Mouse (Mus musculus): Measurements from ENCODE around the gene Hs6st2. TPM values are rescaled to one million over a fixed set of nuclear protein-coding genes. Genes with fewer than 3 reads are reported as not detected.
A peak's percentile ranks its signal among the peaks of the same experiment; 100 is the strongest.

Hs6st2 gene
- polyA plus RNA-seq, 1 experiment from 2014 or later, result 23.2 TPM

DNA sequence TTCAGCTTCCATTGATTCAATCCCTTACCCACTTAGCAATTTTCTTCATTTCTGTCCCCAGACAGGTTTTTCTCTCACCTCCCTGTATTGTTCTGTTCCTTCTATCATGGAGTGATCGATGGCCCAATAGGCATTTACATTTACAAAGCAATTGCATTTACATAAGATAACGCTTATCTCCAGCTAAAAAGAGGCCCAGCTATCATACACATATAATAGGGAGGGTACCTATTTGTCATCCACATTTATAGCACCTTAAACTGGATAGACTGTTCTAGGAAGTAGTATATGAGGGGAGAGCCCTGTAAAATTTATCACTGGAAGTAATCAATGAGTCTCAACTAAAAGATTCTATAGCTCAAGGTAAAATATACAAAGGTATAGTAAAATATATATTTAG lies 271.4 kb downstream of the Hs6st2 start:
- no peak for DNase-seq (ENCODE audit: low spot score)
- H3K27me3 ChIP-seq (ENCODE audit: low read depth, poor library complexity, severe bottlenecking), result peaks cover 54% of the 10 kb centered on the region
- H3K9me3 ChIP-seq (replicated peaks), result no peaks in the 10 kb centered on the region
- H3K4me3 ChIP-seq, result no peak overlapping the region
- WGBS, result 85% methylated on average over 2 of the region's 2 CpGs
- H3K36me3 ChIP-seq, result no peaks in the 10 kb centered on the region
- no peaks in the 10 kb centered on the region for H3K4me1 ChIP-seq
- H3K27ac ChIP-seq, result no peak overlapping the region

DNA sequence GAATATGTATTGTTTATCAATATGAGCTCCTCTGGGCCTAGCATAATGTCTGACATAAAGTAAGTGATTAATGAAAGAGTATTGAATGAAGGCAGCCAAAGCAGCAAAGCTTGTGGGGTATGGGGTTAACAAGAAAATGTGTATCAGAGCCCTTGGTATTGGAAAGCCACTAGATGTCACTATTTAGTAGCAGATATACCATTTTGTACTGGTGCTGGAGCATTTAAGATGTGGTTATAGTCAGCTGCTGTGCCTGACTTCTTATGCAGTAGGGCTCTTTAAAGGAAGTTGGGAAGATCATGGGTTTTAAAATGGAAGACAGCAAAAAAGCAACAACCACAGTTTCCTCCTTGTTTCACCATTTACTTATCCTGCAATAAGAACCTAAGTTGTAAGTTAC lies 284.2 kb downstream of the Hs6st2 start:
- Histone ChIP-seq H3K27ac (no peak overlapping the region), H3K27me3 (ENCODE audit: low read depth, poor library complexity, severe bottlenecking) (peaks cover 24% of the 10 kb centered on the region; the same call in 1 of the 2 replicates), H3K4me1 (peaks cover 2% of the 10 kb centered on the region; the same call in 1 of the 2 replicates), H3K36me3 (no peaks in the 10 kb centered on the region), H3K9me3 (replicated peaks) (no peaks in the 10 kb centered on the region), H3K4me3 (no peak overlapping the region)
- DNase-seq (ENCODE audit: low spot score), result no peak

DNA sequence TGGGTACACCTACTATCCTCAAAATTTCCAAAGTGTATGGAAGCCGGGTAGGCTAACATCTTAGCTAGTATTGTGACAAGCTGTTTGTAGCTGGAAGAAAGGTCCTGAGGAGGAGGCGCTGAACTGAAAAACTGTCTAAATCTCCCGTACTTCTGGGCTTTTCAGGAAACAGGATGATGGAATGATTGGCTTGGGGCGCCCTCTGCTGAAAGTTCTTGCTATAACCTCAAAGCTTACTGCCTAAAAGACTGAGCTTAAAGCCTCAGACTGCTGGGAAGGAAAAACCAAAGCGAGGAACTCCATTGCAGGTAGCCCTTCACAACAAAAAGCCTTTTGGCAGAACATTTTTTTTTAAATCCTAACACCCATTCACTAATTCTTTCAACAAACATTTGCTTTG lies 307.0 kb downstream of the Hs6st2 start:
- WGBS, result 15% methylated on average over 5 of the region's 5 CpGs
- no peaks in the 10 kb centered on the region for H3K9me3 ChIP-seq (replicated peaks)
- no peaks in the 10 kb centered on the region for H3K4me1 ChIP-seq
- H3K27ac ChIP-seq, result no peak overlapping the region
- peak; percentile 65 for DNase-seq (ENCODE audit: low spot score)
- peaks cover 25% of the 10 kb centered on the region for H3K27me3 ChIP-seq (ENCODE audit: low read depth, poor library complexity, severe bottlenecking)
- no peaks in the 10 kb centered on the region for H3K36me3 ChIP-seq
- no peak overlapping the region for H3K4me3 ChIP-seq

DNA sequence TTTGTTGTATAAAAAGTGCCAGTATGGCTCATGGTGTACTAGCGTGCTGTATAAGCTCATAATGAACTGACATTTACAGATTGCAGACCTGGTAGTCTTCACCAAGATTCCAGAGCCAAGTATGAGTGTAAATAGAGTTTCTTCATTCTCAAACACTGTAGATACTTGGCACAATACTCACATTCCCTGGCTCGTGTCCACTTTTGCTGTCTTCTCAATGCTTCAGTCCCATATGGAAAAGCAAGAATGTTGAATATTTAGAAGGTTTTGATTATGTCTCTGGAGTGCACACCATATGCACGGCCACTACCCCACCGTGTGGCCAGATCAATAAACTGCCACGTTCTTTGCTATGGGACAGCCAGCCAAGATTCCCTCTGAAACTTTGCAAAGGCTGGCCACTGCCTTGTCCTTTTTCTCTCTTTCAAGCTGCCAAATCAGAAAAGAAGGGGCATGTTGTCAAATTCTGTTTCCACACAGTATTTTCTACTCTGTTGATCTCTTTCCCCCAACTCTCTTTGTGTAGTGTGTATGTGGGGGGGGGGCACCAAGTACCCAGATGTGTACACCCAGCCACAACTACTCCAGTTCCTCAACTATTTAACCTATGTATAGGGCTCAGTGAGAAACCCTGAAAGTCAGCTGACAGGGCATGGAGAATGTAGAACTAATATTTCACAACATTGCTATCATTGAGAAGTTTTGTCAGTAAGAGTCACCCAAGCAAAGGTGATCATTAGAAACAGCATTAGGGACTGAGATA lies 309.0 kb downstream of the Hs6st2 start:
- no peaks in the 10 kb centered on the region for H3K36me3 ChIP-seq
- peak; percentile 45 for DNase-seq (ENCODE audit: low spot score)
- 44% methylated on average over 5 of the region's 5 CpGs for WGBS
- H3K4me3 ChIP-seq, result no peak overlapping the region
- no peak overlapping the region for H3K27ac ChIP-seq
- H3K4me1 ChIP-seq, result no peaks in the 10 kb centered on the region
- no peaks in the 10 kb centered on the region for H3K9me3 ChIP-seq (replicated peaks)
- peaks cover 38% of the 10 kb centered on the region for H3K27me3 ChIP-seq (ENCODE audit: low read depth, poor library complexity, severe bottlenecking)

DNA sequence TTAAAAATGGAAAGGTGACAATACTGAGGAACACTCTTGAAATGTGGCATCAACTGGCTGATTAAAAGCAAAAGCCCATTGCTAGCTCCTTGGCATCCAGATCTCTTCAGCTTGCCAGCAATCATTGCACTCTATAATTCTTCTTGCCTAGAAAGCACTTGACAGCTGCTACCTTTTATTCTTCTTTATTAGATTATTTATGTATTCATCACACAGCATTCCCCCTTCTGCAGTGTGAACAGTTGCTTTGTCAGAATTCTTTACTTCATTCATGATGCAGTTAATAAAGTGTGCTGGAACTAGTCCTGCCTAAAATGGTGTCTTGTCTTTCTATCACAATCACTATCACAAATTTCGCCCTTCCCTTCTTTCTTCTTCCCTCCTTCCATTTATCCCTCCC lies 332.0 kb downstream of the Hs6st2 start:
- H3K9me3 ChIP-seq (replicated peaks), result no peaks in the 10 kb centered on the region
- DNase-seq (ENCODE audit: low spot score), result no peak
- 75% methylated on average over 1 of the region's 1 CpGs for WGBS

GRCm38 (mm10) chrX:51343595-51343994 lies 338.1 kb downstream of the Hs6st2 start:
- Histone ChIP-seq H3K36me3 (no peaks in the 10 kb centered on the region), H3K4me1 (no peaks in the 10 kb centered on the region), H3K9me3 (replicated peaks) (no peaks in the 10 kb centered on the region), H3K27ac (no peak overlapping the region), H3K4me3 (no peak overlapping the region), H3K27me3 (ENCODE audit: low read depth, poor library complexity, severe bottlenecking) (0 out of 2 replicates have a peak, but pooled peaks cover 20% of the 10 kb centered on the region)
- 85% methylated on average over 3 of the region's 3 CpGs for WGBS
- DNase-seq (ENCODE audit: low spot score), result no peak

More for the DNA sequence above, 332.0 kb downstream of the Hs6st2 start:
- H3K4me3 ChIP-seq, result no peak overlapping the region
- H3K4me1 ChIP-seq, result no peaks in the 10 kb centered on the region
- 0 out of 2 replicates have a peak, but pooled peaks cover 15% of the 10 kb centered on the region for H3K27me3 ChIP-seq (ENCODE audit: low read depth, poor library complexity, severe bottlenecking)
- no peak overlapping the region for H3K27ac ChIP-seq
- no peaks in the 10 kb centered on the region for H3K36me3 ChIP-seq

Other genes with a start within 250 kb of the Hs6st2 start
- gene Usp26, start 119.4 kb upstream of the Hs6st2 start, polyA plus RNA-seq (2016; fragmentation: Nextera tagmentation; extraction: Ambion mirVana), result not detected in 2 replicates